Mouse (Mus musculus) testis, adult 2 months (tissue): ENCODE results near the gene Ggt6.

Experiments used
- CTCF ChIP-seq: fragments of 200-500 bp; IDR thresholded peaks from 2 replicates; pipeline ENCODE4 v1.5.1; 2012; ENCODE audit warnings: low read depth, mild to moderate bottlenecking, inconsistent platforms, low read length, moderate library complexity; ENCODE audit not compliant: control insufficient read depth, insufficient read depth, insufficient replicate concordance
- POLR2A ChIP-seq: fragments of 200-500 bp; IDR thresholded peaks from 2 replicates; pipeline ENCODE4 v1.6.1; 2012; ENCODE audit warnings: low read depth, mild to moderate bottlenecking, inconsistent platforms, low read length, moderate library complexity; ENCODE audit not compliant: control insufficient read depth

DNA sequence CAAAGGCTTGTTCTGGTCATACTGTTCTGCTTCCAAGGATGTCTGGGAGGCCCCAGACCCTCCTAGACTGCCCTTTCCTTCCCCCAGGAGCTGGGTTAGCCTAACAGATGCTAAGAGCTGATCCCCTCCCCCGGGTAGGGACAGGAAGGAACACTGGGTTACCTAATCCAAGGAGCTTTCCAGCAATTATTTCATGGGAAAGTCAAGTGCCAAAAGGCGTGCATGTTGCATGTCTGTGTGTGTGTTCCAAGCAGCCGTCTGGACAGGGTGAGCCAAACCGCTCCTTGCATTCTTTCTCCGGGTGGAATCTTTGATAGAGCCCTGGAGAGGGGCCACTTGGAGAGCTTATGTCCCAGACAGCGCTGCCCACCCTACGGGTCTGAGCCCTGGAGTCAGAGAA is 22.3 kb upstream of the Ggt6 start:
- TF ChIP-seq POLR2A, result no peak
- no peak for TF ChIP-seq CTCF
